Mouse (Mus musculus) G1E (cell line): ENCODE results near the gene Hnrnpdl.

Experiments used
- CTCF ChIP-seq: IDR thresholded peaks from 2 replicates; pipeline ENCODE4 v1.5.1; 2012; ENCODE audit warnings: low read depth, low read length, inconsistent platforms, mixed read lengths
- POLR2AphosphoS5 ChIP-seq: IDR thresholded peaks from 2 replicates; pipeline ENCODE4 v1.6.1; 2012; ENCODE audit warnings: low read depth, low read length, inconsistent platforms; ENCODE audit not compliant: insufficient replicate concordance
- TAL1 ChIP-seq: conservative IDR thresholded peaks from 2 replicates; pipeline ENCODE4 v1.6.1; 2012; ENCODE audit warnings: low read depth, low read length, inconsistent platforms, mixed read lengths

DNA sequence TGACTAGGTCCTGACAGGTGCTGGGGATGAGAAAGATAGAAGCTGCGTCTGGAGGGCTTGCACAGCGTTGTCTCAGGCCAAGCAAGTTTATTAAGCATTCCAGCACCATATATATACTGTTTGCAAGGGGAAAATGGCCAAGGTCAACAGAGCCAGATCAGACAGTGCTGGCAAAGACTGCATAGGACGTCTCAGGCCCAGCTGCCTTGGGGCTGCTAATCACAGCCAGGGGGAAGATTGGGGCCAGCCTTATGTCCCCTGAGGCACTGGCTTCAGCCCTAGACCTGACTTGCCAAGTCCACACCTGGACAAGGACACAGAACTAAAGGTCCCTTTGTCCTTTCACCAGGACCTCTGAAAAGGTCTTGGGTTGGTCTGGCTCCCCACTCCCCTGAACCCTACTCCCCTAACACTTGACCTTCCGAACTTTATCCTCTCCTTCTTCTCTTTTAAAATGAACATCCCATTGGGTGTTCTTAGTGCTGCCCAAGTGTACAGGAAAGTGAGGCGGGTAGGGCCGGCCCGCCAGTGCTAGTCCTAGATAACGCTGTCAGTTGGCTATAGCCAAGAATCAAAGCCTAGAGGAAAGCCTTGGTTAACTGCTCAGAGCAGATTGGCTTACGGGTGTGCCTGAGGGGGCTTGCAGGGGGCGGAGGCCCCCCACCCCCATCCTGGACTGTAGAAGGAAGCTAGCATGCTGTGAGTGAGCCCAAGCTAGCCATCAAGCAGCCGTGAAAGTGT, 15.5 kb upstream of the Hnrnpdl start:
- TF ChIP-seq CTCF (no peak), POLR2AphosphoS5 (no peak), TAL1 (no peak)
